Mouse (Mus musculus) neural tube, embryonic 11.5 days (tissue): Measurements from ENCODE around the gene Micu2. TPM values are rescaled to one million over a fixed set of nuclear protein-coding genes. Genes with fewer than 3 reads are reported as not detected.

Experiments used
- ATAC-seq: fragments of 200-750 bp; cut with Nextera tagmentation; 2 replicates; pipeline ENCODE4 v1.8.0; 2017; ENCODE audit warnings: moderate number of reproducible peaks, mild to moderate bottlenecking, moderate TSS enrichment, moderate library complexity; ENCODE audit not compliant: insufficient read depth, low FRiP score, low TSS enrichment
- DNase-seq: peaks from one replicate; pipeline ENCODE4 v3.0.0-alpha.2; 2015; ENCODE audit warnings: low spot score
- H3K27ac ChIP-seq: fragments of 300-500 bp; sonication (generic); 2 replicates; pipeline ENCODE4 v1.5.1; 2014; ENCODE audit warnings: low read depth, mild to moderate bottlenecking, low read length
- H3K27me3 ChIP-seq: fragments of 300-500 bp; sonication (generic); 2 replicates; pipeline ENCODE4 v1.6.1; 2014; ENCODE audit warnings: mild to moderate bottlenecking, low read length, mixed read lengths; ENCODE audit not compliant: control insufficient read depth, insufficient read depth
- H3K36me3 ChIP-seq: fragments of 300-500 bp; sonication (generic); 2 replicates; pipeline ENCODE4 v1.6.1; 2014; ENCODE audit warnings: mild to moderate bottlenecking, low read length, moderate library complexity, mixed read lengths; ENCODE audit not compliant: control insufficient read depth, insufficient read depth
- H3K4me1 ChIP-seq: fragments of 300-500 bp; sonication (generic); 2 replicates; pipeline ENCODE4 v1.6.1; 2014; ENCODE audit warnings: low read length, mixed read lengths; ENCODE audit not compliant: control insufficient read depth, insufficient read depth
- H3K4me2 ChIP-seq: fragments of 300-500 bp; sonication (generic); 2 replicates; pipeline ENCODE4 v1.6.1; 2014; ENCODE audit warnings: low read depth, mild to moderate bottlenecking, moderate library complexity
- H3K4me3 ChIP-seq: fragments of 300-500 bp; sonication (generic); 2 replicates; pipeline ENCODE4 v1.5.1; 2014; ENCODE audit warnings: low read depth, low read length
- H3K9ac ChIP-seq: fragments of 300-500 bp; sonication (generic); 2 replicates; pipeline ENCODE4 v1.6.1; 2014; ENCODE audit warnings: mild to moderate bottlenecking, low read length
- H3K9me3 ChIP-seq: fragments of 300-500 bp; sonication (generic); 2 replicates; pipeline ENCODE4 v1.6.1; 2016; ENCODE audit warnings: low read length; ENCODE audit not compliant: control insufficient read depth
- WGBS: fragments of 180-500 bp; shearing (Covaris S2); extraction: QIAGEN DNeasy Blood & Tissue Kit; methylation state at CpG from one replicate; pipeline ENCODE4 v1.1.7; 2014; 5-methylcytosine and 5-hydroxymethylcytosine counted together
- polyA plus RNA-seq: library from polyadenylated mRNA; unstranded; fragments of >200 nt; fragmentation: Nextera tagmentation; extraction: Ambion mirVana; gene quantifications from 2 replicates; pipeline ENCODE4 v1.2.1, GENCODE M21; 2014

Micu2 gene
- polyA plus RNA-seq, 1 experiment from 2014 or later = 59.9 TPM

DNA sequence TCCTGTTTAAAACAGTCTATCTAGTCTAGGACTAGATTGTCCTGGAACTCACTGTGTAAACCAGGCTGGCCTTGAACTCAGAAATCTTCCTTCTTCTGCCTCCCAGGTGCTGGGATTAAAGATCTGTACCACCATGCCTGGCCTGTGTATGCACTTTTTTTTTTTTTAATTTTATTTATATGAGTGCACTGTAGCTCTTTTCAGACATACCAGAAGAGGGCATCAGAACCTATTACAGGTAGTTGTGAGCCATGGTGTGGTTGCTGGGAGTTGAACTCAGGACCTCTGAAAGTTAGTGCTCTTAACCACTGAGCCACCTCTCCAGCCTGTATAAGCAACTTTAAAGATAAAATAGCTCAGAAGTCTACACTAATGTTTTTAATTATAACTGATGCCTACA, 118.0 kb downstream of the Micu2 start:
- Histone ChIP-seq H3K27me3 (no peaks in the 10 kb centered on the region), H3K27ac (no peak overlapping the region), H3K9me3 (no peaks in the 10 kb centered on the region), H3K36me3 (no peaks in the 10 kb centered on the region), H3K4me3 (no peak overlapping the region), H3K4me2 (no peak overlapping the region), H3K9ac (no peak overlapping the region), H3K4me1 (no peaks in the 10 kb centered on the region)
- ATAC-seq (no peak), DNase-seq (no peak)

DNA sequence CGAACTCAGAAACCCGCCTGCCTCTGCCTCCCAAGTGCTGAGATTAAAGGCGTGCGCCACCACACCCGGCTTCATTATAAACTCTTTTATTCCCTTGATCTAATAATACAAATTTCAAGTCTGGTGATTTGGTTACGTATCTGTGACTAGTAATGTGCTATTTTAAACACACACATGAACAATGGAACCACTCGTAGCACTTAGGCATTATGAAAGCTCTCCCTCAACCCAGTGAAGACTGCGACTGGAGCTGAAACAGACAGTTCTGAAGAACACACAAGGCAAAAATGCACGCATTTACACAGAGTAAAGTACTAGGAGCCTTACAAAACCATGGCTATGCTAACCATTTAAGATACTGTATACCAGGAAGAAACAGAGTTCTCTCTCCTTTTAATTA, 121.1 kb downstream of the Micu2 start:
- 96% methylated on average over 9 of the region's 9 CpGs for WGBS
- H3K9ac ChIP-seq = no peak overlapping the region
- no peaks in the 10 kb centered on the region for H3K27me3 ChIP-seq
- ATAC-seq (no peak), DNase-seq (no peak)
- H3K36me3 ChIP-seq = no peaks in the 10 kb centered on the region
- H3K4me3 ChIP-seq = no peak overlapping the region
- no peaks in the 10 kb centered on the region for H3K4me1 ChIP-seq
- H3K4me2 ChIP-seq = no peak overlapping the region
- H3K27ac ChIP-seq = no peak overlapping the region
- no peaks in the 10 kb centered on the region for H3K9me3 ChIP-seq

DNA sequence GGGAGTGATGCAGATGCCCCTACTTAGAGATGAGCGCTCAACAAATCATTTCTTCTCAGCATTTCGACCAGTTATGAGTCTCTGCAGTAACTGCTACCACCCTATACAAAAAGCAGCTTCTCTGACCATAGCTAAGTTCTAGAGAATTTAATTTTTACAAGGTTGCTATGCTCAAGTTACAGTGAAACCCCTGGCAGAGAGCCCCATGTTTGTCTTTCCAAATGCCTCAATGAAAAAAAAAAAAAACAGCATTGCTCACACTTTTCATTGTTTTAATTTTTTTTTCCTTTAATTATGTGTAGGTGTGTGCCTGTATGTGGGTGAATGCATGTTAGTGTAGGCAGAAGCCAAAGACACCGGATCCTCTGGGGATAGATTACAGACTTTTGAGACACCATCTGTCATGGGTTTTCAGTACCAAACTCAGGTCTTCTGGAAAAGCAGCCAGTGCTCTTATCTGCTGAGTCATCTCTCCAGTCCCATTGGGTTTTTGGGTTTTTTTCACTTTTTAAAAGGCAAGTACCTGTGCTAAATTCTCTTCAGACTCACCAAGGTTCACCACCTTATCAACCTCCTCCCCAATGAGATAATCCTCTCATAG, 132.3 kb downstream of the Micu2 start:
- no peak overlapping the region for H3K9ac ChIP-seq
- H3K4me3 ChIP-seq = no peak overlapping the region
- H3K4me2 ChIP-seq = no peak overlapping the region
- ATAC-seq (no peak), DNase-seq (no peak)
- WGBS = 94% methylated on average over 3 of the region's 3 CpGs
- peaks cover 3% of the 10 kb centered on the region; the same call in 1 of the 2 replicates for H3K36me3 ChIP-seq
- H3K27me3 ChIP-seq = no peaks in the 10 kb centered on the region
- no peaks in the 10 kb centered on the region for H3K4me1 ChIP-seq
- H3K27ac ChIP-seq = no peak overlapping the region
- no peaks in the 10 kb centered on the region for H3K9me3 ChIP-seq

Other genes with a start within 250 kb of the Micu2 start
- gene Lats2, start 240.9 kb downstream of the Micu2 start, polyA plus RNA-seq = 17.5 and 18.0 TPM in 2 replicates
- 24.1 and 35.0 TPM in 2 replicates for gene Sap18, start 201.1 kb downstream of the Micu2 start, polyA plus RNA-seq
- 36.0 and 39.3 TPM in 2 replicates for gene Ska3, start 173.1 kb downstream of the Micu2 start, polyA plus RNA-seq
- 134 and 140 TPM in 2 replicates for gene Mrpl57, start 173.0 kb downstream of the Micu2 start, polyA plus RNA-seq
- gene Zdhhc20, start 109.0 kb downstream of the Micu2 start, polyA plus RNA-seq = 50.7 and 58.0 TPM in 2 replicates
- gene Fgf9, start 71.3 kb upstream of the Micu2 start, polyA plus RNA-seq = 6.5 and 7.3 TPM in 2 replicates